Mouse (Mus musculus) left cerebral cortex, postnatal 36 days (tissue): ENCODE results near the gene Pcbd1. TPM values are rescaled to one million over a fixed set of nuclear protein-coding genes. Genes with fewer than 3 reads are reported as not detected.

ENCODE experiments used
- DNase-seq, 2 experiments: peaks; one replicate each; pipeline ENCODE4 v3.0.0; 2021 to 2022; ENCODE audit warnings: low spot score in 2 of 2, mixed read lengths in 1 of 2
- intact Hi-C: fragments of 180-260 bp; cut with DNase I; formaldehyde crosslinking; loops from one replicate; pipeline ENCODE4 v1.15.1; 2025
- total RNA-seq, 2 experiments: library from RNA; stranded (reverse); gene quantifications; 2 replicates each; pipeline ENCODE4 v1.2.3; 2021

The Pcbd1 gene
- total RNA-seq = 1 to 10 TPM; 7.3 to 9.6 TPM

- intact Hi-C loops = no loop called here
- DNase-seq = peak in 1 of 2 experiments; percentile 11
Observed at GRCm38 (mm10) chr10:61089170-61090142, at the start of gene Pcbd1. Gene Pcbd1 (plus strand): TSS chr10:61089331.

GRCm38 (mm10) chr10:61039657-61040056, 49.5 kb upstream of the Pcbd1 start:
- no peak for DNase-seq
- intact Hi-C loops = no loop called here

- intact Hi-C loops = no loop called here
- DNase-seq = no peak
Observed at GRCm38 (mm10) chr10:61045081-61045480, 44.0 kb upstream of the Pcbd1 start.

- peak; percentile 44 to 51 for DNase-seq
- intact Hi-C loops = loop anchor here (1.0 to 5.0 kb wide), 2 partner anchors 215 to 273 kb away; no protein-coding TSS in a partner anchor
Observed at GRCm38 (mm10) chr10:61051993-61052613, 37.0 kb upstream of the Pcbd1 start.

- intact Hi-C loops = no loop called here
Observed at GRCm38 (mm10) chr10:61056661-61057060, 32.5 kb upstream of the Pcbd1 start.

GRCm38 (mm10) chr10:61059101-61059500, 30.0 kb upstream of the Pcbd1 start:
- DNase-seq = no peak
- intact Hi-C loops = no loop called here

More at GRCm38 (mm10) chr10:61056661-61057060, 32.5 kb upstream of the Pcbd1 start:
- no peak for DNase-seq

- intact Hi-C loops = no loop called here
- DNase-seq = no peak
Observed at GRCm38 (mm10) chr10:61059543-61060110, 29.5 kb upstream of the Pcbd1 start.

- intact Hi-C loops = no loop called here
Observed at GRCm38 (mm10) chr10:61063271-61063864, 25.8 kb upstream of the Pcbd1 start.

GRCm38 (mm10) chr10:61064635-61065034, 24.5 kb upstream of the Pcbd1 start:
- intact Hi-C loops = loop anchor here (5.0 kb wide), 1 partner anchor 287 kb away; no protein-coding TSS in a partner anchor
- DNase-seq = no peak

More at GRCm38 (mm10) chr10:61063271-61063864, 25.8 kb upstream of the Pcbd1 start:
- no peak for DNase-seq

- intact Hi-C loops = loop anchor here (5.0 kb wide), 1 partner anchor 288 kb away; no protein-coding TSS in a partner anchor
- DNase-seq = no peak
Observed at GRCm38 (mm10) chr10:61065287-61066005, 23.7 kb upstream of the Pcbd1 start.

- DNase-seq = peak; percentile 24 to 45
- intact Hi-C loops = loop anchor here (5.0 kb wide), 1 partner anchor 291 kb away; no protein-coding TSS in a partner anchor
Observed at GRCm38 (mm10) chr10:61068436-61069192, 20.5 kb upstream of the Pcbd1 start.

- DNase-seq = no peak
- intact Hi-C loops = loop anchor here (5.0 kb wide), 1 partner anchor 292 kb away; no protein-coding TSS in a partner anchor
Observed at GRCm38 (mm10) chr10:61069248-61069647, 19.9 kb upstream of the Pcbd1 start.

- peak; percentile 36 to 48 for DNase-seq
- intact Hi-C loops = no loop called here
Observed at GRCm38 (mm10) chr10:61072324-61072723, 16.8 kb upstream of the Pcbd1 start.

GRCm38 (mm10) chr10:61074643-61075042, 14.5 kb upstream of the Pcbd1 start:
- intact Hi-C loops = no loop called here
- no peak for DNase-seq

- no peak for DNase-seq
- intact Hi-C loops = no loop called here
Observed at GRCm38 (mm10) chr10:61075607-61076006, 13.5 kb upstream of the Pcbd1 start.

- intact Hi-C loops = no loop called here
- DNase-seq = peak in 1 of 2 experiments; percentile 20
Observed at GRCm38 (mm10) chr10:61080227-61080930, 8.8 kb upstream of the Pcbd1 start.

- intact Hi-C loops = no loop called here
Observed at GRCm38 (mm10) chr10:61080931-61081255, 8.2 kb upstream of the Pcbd1 start.

GRCm38 (mm10) chr10:61085364-61085763, 3.8 kb upstream of the Pcbd1 start:
- intact Hi-C loops = no loop called here
- no peak for DNase-seq

More at GRCm38 (mm10) chr10:61080931-61081255, 8.2 kb upstream of the Pcbd1 start:
- no peak for DNase-seq
